Mouse (Mus musculus) CD4-positive helper T cell, adult 2 months (primary cell): ENCODE results near the gene Tesc.

ENCODE experiments used
- DNase-seq: peaks from one replicate; pipeline ENCODE4 v3.0.0-alpha.2; 2012; ENCODE audit warnings: low read depth, missing footprints, low spot score

The Tesc gene

GRCm38 (mm10) chr5:118073213-118073773, 45.8 kb downstream of the Tesc start:
- no peak for DNase-seq

GRCm38 (mm10) chr5:118076721-118077592, 49.4 kb downstream of the Tesc start:
- no peak for DNase-seq

GRCm38 (mm10) chr5:118078550-118078949, 51.0 kb downstream of the Tesc start:
- DNase-seq: no peak

- no peak for DNase-seq
These were observed 51.8 kb downstream of the Tesc start for GRCm38 (mm10) chr5:118079354-118079753.

GRCm38 (mm10) chr5:118079839-118080250, 52.3 kb downstream of the Tesc start:
- DNase-seq: no peak

- DNase-seq: no peak
These were observed 53.9 kb downstream of the Tesc start for GRCm38 (mm10) chr5:118081374-118081949.

GRCm38 (mm10) chr5:118081996-118082395, 54.5 kb downstream of the Tesc start:
- DNase-seq: peak; percentile 92

- no peak for DNase-seq
These were observed 55.6 kb downstream of the Tesc start for GRCm38 (mm10) chr5:118083060-118083638.

- no peak for DNase-seq
These were observed 56.7 kb downstream of the Tesc start for GRCm38 (mm10) chr5:118084171-118084727.

GRCm38 (mm10) chr5:118085313-118085712, 57.8 kb downstream of the Tesc start:
- DNase-seq: no peak

GRCm38 (mm10) chr5:118086956-118087355, 59.4 kb downstream of the Tesc start:
- no peak for DNase-seq

- no peak for DNase-seq
These were observed 61.6 kb downstream of the Tesc start for GRCm38 (mm10) chr5:118089102-118089501.

GRCm38 (mm10) chr5:118090101-118090500, 62.6 kb downstream of the Tesc start:
- no peak for DNase-seq

- no peak for DNase-seq
These were observed 63.3 kb downstream of the Tesc start for GRCm38 (mm10) chr5:118090837-118091236.

GRCm38 (mm10) chr5:118093321-118094035, 65.9 kb downstream of the Tesc start:
- no peak for DNase-seq

- no peak for DNase-seq
These were observed 67.9 kb downstream of the Tesc start for GRCm38 (mm10) chr5:118095433-118095832.

GRCm38 (mm10) chr5:118095849-118096248, 68.3 kb downstream of the Tesc start:
- no peak for DNase-seq

- no peak for DNase-seq
These were observed 68.8 kb downstream of the Tesc start for GRCm38 (mm10) chr5:118096317-118096716.

GRCm38 (mm10) chr5:118099069-118099869, 71.7 kb downstream of the Tesc start:
- DNase-seq: no peak

- no peak for DNase-seq
These were observed 72.4 kb downstream of the Tesc start for GRCm38 (mm10) chr5:118099870-118100478.
